Mouse (Mus musculus) cerebellum, postnatal 14 days (tissue): ENCODE measurements around the gene Dusp5.
"Not testable (repeated sequence)": the region's sequence is repeated elsewhere in the genome, so short reads cannot be mapped to it uniquely, and the experiment has no call there.

Source experiments
- DNase-seq, 2 experiments: peaks; one replicate each; pipeline ENCODE4 v3.0.0; 2021; ENCODE audit warnings: mixed read lengths in 2 of 2

Dusp5 gene

GRCm38 (mm10) chr19:53528752-53529454, at the start of gene Dusp5:
Gene Dusp5, plus strand, starts transcription at chr19:53529109.
- peak; percentile 99 to 100 for DNase-seq

DNA sequence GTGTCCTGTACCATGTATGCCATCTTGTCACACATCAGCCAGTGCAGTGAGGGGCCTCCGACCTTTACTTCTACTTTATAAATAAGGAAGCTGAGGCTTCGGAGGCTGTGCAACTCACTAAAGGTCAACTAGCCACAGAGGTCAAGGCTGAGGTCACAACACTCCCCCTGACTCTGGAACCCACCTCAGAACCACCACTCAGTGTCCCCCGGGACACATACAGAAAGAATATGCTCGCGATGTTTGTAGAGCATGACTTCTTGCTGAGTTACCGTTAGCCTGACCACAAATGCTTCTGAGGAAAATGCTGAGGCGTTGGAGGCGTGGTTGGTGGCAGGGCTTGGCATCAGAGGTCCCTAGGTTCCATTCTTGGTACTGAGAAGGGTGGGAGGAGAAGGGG, 49.3 kb upstream of the Dusp5 start:
- no peak for DNase-seq

DNA sequence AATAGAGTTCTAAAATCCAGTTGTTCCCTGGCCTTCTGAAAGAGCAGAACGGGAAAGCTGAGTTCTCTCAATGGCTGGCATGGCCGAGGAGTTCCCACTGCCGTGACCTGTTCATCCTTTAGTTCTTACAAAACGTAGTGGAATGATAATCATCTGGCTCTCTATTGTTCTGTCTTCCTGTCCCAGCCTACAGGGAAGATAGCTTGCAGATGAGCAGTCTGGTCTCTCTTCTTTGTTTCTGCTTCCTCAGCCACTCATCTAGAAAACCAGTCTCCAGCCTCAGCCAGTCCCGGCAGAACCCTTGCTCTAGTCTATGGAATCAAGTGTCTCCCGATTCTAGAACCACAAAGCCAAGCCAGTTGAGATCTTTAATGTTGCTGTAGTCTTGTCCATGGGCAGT, 46.8 kb upstream of the Dusp5 start:
- DNase-seq: no peak

- DNase-seq: no peak
Observed at GRCm38 (mm10) chr19:53482527-53482926, 46.4 kb upstream of the Dusp5 start.

DNA sequence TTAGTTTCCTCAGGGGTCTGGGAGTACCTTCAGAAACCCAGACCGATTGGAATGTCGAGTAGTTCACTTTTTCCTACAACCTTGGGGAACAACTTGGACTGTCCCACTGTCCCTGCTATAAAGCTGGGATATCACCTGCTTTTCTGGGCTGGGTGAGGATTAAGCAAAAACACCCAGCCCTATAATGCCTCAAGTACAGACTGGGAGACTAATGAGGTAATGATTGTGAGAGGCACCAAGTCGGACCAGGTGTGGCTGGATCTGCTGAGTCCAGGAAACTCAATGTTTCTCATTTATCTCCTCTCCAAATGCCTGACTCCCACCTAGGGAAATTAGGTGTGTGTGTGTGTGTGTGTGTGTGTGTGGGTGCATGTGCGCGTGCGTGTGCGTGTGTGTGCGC, 44.9 kb upstream of the Dusp5 start:
- DNase-seq: no peak

DNA sequence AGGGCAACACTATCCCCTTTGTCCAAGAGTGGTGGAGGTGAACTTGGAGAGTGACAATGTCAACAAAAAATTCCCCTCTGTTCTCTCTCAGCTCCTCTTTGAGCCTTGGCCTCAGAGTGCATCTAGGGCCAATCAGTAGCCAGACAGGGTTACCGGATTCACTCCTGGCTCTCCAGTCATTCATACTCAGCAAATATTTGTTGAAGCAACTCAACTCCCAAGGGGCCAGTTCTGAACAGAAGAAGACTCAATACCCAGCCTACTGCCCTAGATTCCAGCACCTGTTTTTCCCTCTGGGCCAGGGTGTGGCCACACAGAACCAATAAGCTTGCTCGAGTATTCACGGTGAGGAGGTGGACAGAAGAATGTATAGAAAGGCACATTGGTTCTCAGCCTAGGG, 44.0 kb upstream of the Dusp5 start:
- DNase-seq: no peak

- DNase-seq: peak in 1 of 2 experiments; percentile 59
Observed at GRCm38 (mm10) chr19:53489187-53489586, 39.7 kb upstream of the Dusp5 start.

DNA sequence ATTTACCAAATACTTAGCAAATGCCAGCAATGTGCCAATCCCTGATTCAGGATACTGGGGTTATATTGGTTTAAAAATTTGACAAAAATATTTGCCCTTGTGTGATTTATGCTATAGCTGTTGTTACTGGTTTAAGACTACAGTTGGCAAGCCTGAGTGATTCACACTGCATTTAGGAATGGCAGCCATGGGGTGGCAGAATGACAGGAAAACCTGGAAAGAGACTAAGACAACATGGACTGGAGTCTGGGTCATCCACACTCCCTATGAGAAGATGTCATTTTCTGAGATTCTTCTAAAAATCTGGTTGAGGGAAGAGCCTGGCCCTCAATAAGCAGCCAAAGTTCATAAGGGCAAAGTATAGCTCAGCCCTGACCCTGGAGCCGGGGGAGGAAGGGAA, 39.0 kb upstream of the Dusp5 start:
- peak; percentile 58 to 66 for DNase-seq

DNA sequence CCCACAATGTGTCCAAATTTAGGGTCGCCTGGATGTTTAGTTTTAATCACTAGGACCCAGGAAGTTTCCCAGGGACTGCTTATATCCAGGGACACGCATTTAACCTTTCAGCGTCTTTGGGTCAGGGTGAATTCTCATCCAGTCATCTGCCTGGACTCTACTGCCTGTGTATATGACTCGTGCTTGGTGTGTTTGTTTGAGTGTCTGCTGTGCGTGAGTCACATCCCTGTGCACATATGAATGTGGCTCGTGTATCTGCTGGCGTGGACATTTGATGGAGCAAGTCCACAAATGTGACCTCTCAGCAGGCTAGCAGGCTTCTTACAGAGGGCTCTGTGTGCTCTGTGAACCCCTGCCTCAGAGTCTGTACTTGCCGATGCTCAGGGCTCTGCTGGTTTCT, 38.0 kb upstream of the Dusp5 start:
- DNase-seq: no peak

DNA sequence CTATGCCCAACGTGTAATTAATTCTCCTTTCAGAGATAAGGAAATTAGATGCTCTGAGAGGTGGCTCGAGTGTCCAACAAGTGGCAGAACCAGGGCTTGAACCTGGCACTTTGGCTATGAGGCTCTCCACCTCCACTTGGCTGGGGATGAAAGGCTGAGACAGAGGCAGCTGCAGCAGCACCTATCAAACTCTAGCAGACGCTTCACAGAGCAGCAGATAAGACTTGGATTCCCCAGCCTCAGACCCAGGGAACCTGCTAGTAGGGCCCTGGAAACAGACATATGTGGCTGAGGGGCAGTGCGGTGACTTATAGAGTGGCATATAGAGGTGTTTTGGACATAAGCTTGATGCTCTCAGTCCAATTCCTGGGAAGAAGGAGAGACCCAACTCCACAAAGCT, 36.4 kb upstream of the Dusp5 start:
- DNase-seq: no peak

DNA sequence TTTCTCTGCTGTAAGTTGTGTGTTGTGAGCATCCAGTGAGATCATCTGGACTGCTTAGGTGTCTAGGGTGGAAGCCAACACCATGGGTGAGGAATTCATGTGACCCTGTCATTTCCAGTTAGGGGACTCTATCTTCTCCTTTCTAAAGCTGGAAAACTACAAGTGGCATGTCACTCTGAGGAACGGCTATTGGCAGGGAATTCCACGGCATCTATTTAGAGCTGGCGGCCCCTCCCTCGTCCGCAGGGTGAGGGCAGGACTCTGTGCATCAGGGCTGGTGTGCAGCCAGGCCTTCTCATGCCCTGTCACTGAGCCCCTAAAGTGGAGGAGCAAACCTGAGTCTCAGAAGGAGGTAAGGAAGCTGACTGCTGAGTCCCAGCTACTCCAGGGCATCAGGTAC, 35.0 kb upstream of the Dusp5 start:
- DNase-seq: no peak

DNA sequence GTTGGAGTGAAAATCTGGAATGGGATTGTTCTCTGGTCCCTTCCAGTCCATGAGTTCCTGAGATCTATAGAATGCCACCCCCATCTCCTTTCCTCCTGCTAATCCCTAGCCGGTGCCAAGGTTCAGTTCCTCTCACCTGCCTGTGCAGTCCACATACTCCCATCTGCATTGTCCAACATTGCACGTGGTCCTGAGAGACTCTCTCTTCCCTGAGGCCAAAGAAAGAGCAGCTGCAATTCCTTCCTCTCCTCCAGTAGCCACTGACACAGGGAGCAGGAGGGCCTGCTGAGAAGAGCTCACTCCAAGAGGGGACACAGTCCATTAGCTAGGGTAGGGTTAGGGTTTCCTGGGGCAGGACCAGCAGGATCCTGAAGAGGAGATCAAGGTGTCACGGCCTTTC, 31.0 kb upstream of the Dusp5 start:
- no peak for DNase-seq

- peak in 1 of 2 experiments; percentile 52 for DNase-seq
Observed at GRCm38 (mm10) chr19:53499049-53499448, 29.9 kb upstream of the Dusp5 start.

DNA sequence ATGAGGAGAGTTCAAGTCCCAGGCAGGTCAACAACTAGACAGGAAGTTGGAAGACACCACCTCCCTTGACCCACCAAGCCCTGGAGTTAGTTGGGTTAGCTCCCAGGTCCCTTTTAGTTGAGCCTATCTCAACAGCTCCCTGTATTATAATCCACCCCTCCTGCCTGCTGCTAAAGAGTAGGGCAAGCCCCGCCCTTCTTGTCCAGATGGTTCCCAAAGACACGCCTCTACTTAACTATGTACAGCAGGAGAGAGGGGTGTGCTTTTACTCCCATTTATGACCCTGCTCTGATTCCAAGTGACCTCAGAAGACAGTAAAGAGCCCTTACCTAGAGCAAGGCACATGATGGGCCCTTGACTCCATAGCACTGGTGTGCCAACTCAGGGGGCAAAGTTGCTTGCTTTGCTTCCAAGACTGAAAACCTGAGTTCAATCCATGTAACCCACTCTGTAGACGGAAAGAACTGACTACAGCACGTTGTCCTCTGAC, 29.4 kb upstream of the Dusp5 start:
- DNase-seq: peak in 1 of 2 experiments; percentile 58

DNA sequence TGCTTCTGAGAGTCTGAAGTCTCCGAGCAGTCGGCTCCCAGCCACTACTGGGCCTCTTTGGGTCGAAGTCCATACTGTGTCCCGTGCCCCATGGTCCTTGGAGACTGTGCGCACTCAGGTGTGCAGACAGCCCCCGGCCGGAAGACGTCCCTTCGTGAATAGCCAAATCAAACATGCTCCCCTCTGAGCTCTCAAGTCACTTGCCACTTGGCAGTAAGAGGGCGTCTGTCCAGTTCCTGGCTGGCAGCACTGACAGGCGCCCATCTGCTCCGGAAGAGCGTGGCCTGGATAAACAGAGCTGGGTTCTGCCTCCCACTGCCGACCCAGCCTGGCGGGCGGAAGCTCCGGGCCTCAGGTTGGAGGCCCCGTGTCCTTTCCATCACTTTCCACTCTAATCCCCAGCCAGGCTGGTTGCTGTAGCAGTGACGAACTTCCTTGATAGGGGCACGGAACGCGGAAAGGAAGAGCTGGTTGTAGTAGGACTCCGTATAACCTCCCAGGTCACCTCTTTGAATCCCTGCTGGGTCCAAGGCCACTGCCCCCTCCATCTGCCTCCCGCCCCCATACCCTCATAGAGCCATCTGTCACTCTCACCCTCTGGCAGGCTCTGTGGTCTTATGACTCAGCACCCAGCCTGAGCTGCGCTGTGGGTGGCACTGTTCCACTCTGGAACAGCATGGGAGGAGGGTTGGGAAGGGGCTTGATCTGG, 28.5 kb upstream of the Dusp5 start:
- peak; percentile 94 to 97 for DNase-seq

DNA sequence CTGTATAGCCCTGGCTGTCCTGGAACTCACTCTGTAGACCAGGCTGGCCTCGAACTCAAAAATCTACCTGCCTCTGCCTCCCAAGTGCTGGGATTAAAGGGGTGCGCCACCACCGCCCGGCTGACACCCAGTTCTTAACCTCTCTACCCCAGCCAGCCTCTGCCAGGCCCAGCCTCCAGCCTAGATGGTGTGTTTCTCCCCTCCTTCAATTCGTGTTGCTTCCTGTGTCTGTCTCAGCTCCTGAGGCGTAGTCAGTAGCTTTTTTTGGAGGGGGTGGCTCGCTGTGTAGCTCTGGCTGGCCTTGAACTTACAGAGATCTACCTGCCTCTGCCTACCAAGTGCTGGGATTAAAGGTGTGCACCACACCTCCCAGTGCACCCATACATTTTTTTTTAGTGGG, 27.7 kb upstream of the Dusp5 start:
- DNase-seq: not testable (repeated sequence)

- DNase-seq: peak; percentile 46 to 59
Observed at GRCm38 (mm10) chr19:53501765-53502164, 27.1 kb upstream of the Dusp5 start.

GRCm38 (mm10) chr19:53502891-53503371, 26.0 kb upstream of the Dusp5 start:
- peak; percentile 57 to 58 for DNase-seq

- no peak for DNase-seq
Observed at GRCm38 (mm10) chr19:53504181-53504580, 24.7 kb upstream of the Dusp5 start.

GRCm38 (mm10) chr19:53505728-53506127, 23.2 kb upstream of the Dusp5 start:
- no peak for DNase-seq

DNA sequence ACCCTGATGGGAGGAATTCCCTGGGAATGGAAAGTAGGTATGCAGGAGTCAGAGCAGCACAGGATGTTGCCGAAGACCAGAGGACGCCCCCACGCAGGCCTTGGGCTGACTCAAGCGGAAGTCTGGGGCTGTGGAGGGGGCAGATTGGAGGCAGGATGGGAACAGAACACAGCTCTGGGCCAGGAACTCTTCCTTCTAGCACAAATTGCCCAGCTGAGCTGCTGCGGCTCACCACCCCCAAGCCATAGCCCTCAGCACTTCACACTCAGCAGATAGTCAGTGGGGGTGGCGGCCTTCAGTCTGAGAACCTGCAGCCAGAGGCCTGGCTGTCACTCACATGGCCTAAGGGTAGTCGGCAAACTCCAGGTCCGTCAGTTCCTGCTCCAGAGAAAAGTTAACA, 21.4 kb upstream of the Dusp5 start:
- DNase-seq: no peak

GRCm38 (mm10) chr19:53511244-53511934, 17.5 kb upstream of the Dusp5 start:
- no peak for DNase-seq

- DNase-seq: peak; percentile 83 to 87
Observed at GRCm38 (mm10) chr19:53517370-53518096, 11.4 kb upstream of the Dusp5 start.
